Mouse (Mus musculus) spleen, adult 2 months (tissue): ENCODE results near the gene Sphk2.

Experiments
- CTCF ChIP-seq: fragments of 200-500 bp; IDR thresholded peaks from 2 replicates; pipeline ENCODE4 v1.5.1; 2011; ENCODE audit warnings: mild to moderate bottlenecking, inconsistent platforms; ENCODE audit not compliant: insufficient read depth, insufficient read length, insufficient replicate concordance; ENCODE audit errors: extremely low read depth
- POLR2A ChIP-seq: fragments of 200-500 bp; IDR thresholded peaks from 2 replicates; pipeline ENCODE4 v1.6.1; 2011; ENCODE audit warnings: low read depth, low read length, inconsistent platforms

GRCm38 (mm10) chr7:45711316-45712021 lies 6.3 kb downstream of the Sphk2 start:
- TF ChIP-seq POLR2A (no peak), CTCF (no peak)
